Mouse (Mus musculus) kidney, postnatal 14 days (tissue): ENCODE measurements around the gene Lhx6.
"Not testable (repeated sequence)": the region's sequence is repeated elsewhere in the genome, so short reads cannot be mapped to it uniquely, and the experiment has no call there.

Source experiments
- DNase-seq: peaks from one replicate; pipeline ENCODE4 v3.0.0; 2022; ENCODE audit warnings: mixed read lengths

The Lhx6 gene

DNA sequence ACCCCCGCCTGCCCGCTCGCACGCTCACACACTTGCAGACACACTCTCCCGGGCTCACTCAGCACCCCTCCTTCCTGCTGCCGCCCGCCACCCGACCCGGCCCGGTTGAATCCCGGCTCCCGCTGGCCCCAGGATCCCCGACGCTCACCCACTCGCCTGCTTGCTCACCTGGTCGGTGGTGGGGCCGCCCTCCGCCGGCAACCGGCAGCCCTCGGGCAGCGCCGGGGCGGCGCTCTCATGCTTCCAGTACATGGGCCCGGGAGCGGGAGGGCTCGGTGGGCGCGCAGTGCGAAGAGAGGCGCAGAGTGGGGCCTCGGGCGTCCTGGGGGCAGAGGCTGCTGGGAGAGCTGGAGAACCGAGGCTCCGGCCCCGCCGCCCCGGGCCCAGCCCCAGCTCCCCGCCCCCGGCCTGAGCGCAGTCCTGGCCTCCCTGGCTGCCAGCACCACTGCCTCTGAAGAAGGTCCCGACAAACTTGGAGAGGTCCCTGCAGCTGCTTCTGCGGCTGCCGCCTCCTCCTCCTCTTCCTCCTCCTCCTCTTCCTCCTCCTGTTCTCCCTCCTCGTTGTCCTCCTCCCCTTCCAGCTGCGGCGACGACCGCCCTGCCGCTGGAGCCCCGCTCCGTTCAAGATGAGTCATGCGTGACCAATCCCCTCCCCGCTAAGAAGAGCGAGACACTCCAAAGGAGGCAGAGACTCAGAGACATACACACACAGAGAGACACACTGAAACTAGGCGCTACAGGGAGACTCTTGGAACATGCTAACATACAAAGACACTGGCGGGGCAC lies at the start of gene Lhx6:
Lhx6 (minus strand) TSS at position 453 of the 786 bp plus-strand sequence.
- DNase-seq, result no peak

DNA sequence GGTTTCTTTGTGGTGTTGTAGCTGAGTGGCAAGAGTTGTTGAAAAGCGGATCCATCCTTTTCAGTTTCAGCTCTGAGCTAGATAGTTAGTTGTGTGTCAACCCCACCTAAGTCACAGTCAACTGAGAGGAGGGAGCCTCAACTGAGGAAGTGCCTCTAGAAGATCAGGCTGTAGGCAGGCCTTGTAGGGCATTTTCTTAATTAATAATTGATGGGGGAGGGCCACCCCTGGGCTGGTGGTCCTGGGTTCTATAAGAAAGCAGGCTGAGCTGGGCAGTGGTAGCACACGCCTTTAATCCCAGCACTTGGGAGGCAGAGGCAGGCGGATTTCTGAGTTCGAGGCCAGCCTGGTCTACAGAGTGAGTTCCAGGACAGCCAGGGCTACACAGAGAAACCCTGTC lies 47.2 kb upstream of the Lhx6 start:
- not testable (repeated sequence) for DNase-seq

DNA sequence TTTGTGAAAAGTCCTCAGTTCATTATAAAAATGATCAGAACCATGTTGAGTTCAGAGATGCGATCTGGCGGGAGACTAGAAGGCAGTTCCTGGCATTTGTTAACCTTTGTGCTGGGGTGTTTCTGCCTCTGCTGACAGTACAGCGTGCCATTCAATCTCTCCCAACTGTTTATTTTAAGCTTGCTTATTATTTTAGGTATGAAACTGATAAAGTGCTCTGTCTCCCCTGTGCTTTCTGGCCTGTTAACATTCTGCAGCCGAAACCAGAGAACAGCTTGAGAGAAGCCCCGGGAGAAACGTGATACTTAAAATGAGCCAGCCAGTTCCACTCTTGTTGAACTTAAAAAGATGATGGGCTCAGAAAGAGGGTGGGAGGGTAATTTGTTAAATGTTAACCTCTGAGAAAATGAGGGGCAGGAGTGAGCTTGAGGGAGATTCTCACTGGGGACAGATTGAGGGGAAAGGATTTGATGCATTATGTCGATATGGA lies 43.7 kb upstream of the Lhx6 start:
- no peak for DNase-seq

DNA sequence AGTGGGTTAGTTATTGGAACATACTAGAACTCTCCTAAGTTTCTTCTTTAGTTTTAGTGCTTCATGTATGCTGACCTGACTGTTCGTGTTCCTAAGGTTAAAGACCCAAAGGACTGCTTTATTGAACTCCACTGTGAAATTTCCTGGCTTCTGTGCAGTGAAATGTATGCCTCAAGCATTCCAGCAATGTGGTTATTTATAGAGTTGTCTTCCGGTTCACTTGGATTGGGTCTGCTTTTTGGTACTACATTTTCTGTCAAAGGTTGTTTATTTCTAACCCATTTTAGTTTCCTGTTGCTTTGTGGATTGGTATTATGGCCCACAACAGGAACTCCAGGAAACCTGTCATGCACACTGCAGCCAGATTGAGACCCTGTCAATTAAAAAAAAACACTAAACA lies 33.9 kb upstream of the Lhx6 start:
- DNase-seq, result no peak

DNA sequence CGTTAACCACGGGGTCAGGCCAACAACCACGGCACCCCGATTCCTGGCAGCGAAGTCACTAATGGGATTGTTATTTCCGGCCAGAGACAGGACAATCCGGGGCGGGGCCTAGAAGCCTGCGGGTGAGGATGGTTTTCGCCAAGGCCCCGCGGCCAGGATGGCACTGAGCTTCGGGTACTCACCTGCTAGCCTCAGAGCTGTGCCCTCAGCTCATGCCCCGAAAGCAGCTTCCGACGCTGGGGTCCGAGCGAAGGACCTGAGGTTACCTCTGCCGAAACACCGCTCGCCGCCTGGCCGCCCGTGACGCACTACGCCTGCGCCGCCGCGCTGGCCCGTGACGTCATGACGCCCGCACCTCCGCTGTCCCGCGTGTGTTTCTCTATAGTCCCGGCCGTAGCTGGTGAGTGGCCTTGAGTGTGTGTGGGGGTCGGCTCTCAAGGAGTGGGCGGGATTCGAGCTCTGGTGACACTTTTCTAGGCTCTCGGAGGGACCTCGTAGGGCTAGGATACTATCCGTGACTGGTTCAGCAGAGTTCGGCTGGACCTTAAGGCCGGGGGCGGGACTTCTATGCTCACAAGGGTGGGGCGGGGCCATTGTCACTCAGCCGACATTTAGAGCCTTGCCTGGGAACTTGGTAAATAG lies 31.2 kb upstream of the Lhx6 start, which contains the start of the genes Mrrf and Rbm18:
Mrrf (plus strand) TSS at position 90 of the 642 bp plus-strand sequence.
Rbm18 (minus strand) TSS at position 474 of the 642 bp plus-strand sequence.
- peak; percentile 95 for DNase-seq

DNA sequence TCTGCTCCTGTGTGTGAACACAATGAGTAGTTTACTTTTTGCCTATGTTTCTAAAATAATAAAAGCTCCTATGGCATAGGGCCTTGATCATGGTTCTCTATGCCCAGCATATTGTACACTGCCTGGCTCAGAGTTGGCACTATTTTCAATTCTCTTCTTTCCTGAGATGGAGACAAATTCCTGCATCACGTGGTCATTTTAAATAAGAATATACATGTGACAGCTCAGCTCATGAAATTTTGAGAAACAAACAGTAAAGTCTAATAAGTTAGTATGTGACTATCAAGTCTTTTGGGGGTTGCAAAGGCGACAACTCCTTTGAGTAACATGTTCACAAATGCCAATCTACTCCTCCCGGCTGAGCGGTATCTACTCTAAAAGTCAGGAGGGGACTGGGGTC lies 30.7 kb upstream of the Lhx6 start:
- DNase-seq, result no peak

DNA sequence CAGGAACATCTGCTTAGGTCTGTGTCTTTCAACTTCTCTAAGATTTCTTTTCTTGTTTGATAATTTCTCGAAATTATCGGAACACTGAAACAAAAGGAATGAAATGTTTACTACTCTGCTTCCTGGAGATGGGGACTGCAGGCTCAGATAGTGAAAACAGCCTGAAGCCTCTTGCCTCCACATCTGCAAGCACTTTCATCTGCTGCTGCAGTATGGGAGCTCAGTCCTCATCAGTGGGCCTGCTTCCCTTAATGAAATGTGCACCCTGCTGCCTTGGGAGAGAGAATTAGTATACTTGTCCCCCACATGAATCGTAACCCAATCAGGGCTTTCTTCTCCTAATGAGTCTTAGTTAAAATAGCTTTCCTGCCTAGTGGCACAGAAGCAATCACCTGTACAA lies 23.8 kb upstream of the Lhx6 start:
- no peak for DNase-seq

DNA sequence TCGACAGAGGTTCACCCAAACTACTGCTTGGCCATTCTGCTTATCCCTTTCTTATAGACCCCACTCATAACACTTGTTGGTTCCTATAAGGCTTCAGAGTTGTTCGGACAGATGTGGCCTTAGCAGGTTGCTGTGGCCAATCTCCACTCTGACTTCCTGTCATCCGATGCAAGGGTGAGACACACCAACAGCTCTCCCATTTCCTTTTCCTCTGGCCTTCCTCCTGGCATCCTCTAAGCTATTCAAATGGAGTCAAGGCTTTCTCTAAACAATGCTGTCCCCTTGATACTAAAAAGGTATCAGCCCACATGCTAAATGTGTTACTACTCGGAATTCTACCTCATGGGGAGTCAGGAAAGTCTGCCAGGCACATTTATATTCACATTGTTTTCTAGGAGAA lies 22.8 kb upstream of the Lhx6 start:
- peak; percentile 26 for DNase-seq

DNA sequence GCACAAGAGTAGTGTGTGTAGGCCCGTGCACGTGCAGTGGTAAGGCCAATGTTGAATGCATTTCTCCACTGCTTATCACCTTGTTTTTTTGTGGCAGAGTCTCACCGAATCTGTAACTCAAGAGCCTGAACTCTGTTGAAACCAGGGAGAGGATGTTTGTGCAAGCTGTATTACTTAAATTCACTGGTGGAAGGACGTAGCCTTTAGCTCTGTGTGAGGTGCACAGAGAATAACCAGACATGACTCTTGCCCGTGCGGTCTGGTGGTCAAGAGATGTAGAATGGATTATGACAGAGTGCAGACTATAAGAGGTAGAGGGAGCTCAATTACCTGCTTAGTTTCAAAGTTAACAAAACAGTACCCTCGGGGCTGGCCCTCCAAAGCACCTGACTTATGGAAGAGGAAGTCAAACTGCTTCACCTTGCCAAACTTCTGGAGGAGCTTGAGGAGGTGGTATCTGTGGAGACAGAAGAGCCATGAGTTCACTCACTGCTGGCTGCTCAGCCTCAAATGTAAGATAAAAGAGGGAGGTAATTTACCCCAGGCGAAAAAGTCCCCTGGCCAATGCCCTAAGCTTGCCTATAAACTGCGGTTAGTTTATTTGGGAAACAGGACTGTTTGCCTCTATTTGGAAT lies 21.7 kb upstream of the Lhx6 start:
- DNase-seq, result no peak

DNA sequence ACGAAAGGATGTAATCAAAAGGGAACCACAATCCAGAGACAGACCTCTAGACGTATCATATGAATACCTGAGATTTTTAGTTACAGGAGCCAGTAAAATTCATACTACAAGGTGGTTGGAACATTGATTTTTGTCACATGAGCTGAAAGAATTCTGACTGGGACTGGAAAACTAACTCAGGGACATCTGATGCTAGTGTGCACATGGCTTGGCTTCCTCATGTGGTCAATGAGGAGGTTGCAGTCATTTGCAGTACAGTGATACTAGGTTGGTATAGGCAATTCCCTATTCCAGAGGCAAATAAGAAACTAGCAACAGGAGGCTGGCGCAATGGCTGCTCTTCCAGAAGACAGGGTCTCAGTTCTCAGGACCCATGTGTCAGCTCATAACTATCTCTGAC lies 7.4 kb upstream of the Lhx6 start:
- no peak for DNase-seq

DNA sequence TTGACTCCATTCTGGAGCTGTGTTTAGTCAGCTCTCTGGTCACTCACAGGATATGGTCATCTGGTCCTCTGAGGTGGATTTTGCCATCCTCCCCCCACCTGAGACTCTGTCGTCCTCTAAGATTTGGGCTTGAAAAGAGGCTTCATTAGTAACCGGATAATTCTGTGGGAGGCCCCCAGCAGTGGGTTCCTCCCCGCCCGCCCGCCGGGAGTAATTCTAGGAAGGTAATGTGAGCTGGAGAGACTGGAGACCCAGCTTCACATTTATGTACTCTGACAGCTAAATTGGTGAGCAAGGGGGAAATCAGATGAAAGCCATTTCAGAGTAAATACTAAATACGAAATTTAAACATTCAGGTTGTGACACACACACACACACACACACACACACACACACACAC lies 3.4 kb upstream of the Lhx6 start:
- no peak for DNase-seq

DNA sequence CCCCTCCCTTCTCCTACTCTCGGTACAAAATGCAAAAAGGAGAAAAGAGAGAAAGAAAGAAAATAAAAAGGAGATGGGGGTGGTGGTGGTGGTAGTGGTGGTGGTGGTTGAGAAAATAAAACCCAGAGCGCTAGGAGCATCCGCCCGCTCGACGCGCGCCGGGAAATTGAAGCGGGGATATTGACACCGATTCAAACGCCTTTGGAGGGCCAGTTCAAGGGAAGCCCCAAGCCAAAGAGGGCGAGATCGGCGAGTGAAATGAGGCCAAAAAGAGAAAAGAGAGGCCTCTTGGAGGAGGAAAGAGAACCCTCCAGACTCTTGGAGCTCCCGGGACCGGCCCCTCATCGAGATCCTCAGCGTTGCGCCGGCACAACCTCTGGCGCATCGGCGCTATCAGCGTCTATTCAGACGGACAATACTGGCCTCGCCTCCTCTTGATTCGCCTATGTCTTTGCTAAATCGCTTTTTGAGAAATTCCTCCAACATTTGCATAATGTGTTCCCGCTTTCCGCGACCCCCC lies 712 bp downstream of the Lhx6 start:
- no peak for DNase-seq

DNA sequence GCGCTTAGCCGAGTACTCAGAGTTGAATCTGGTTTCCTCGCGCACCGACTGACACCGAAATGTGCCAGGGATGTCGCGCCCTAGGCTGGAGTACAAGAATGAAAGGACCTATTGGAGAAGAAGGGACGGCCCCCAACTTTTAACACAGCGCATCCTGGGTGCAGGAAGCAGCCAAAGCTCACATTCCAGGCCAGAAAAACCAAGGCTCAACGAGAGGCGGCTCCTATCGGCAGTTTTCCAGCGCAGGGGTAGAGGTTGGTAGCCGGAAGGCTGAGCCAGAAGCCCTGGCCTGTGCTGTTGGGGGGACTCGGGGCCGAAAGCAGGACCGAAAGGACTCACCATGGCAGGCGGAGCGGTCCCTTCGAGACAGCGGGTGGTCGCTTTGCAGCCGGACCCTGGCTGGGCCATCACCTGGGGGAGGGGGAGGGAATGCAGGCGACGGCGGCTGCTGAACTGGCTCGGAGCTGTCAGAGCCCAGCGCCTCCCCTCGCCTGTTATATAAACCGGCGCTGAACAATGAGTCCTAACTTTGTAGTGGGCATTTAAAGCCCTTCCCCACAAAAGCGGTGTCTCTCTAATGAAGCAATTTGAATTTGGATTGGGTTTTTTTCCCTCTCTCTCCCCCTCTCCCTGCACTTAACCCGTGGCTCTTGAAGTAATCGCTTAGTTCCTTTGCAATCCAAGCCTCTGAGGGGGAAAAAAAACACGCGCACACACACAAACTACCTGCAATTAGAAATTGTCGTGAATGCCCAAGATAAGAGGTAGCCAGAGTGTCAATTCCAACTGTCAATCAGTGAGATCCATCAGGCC lies 1.4 kb downstream of the Lhx6 start:
- DNase-seq, result no peak

DNA sequence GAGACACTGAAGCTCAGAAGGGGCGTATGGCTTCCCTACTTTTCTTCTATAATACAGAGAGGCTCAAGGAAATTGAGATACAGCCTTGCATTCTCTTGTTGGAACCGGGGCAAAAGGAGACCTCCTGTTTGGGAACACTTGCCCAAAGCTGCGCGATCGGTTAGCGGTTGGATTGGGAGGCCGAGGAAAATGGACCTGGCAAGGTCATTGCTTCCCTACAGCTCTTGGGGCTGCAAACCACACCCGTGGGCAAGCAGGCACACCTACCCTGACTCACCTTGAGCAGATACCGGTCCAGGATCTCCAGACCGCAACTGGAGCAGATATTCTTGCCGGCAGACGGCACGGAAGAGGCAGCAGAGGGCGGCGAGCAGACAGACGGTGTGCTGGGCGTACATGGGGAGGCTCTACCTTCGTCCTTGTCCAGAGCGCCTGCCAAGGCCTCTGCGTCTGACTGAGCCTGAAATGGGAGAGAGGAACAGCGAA lies 2.1 kb downstream of the Lhx6 start:
- no peak for DNase-seq

DNA sequence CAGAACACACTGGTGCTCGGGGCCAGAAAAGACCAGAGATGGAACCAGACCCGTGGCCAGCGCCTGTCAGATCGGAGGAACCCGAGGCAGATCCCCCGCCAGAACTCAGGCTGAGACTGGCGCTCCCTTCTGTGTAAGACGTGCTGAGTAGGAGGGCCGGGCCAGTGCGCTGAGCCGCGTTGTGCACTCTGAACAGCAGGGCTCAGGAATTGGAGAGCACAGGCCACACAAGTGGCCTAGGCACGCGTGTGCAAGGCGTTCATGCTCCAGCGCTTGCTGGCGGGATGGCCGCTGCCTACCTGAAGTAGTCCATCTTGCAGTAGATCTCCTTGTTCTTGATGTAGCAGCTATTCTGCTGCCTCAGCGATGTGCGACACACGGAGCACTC lies 2.7 kb downstream of the Lhx6 start:
- no peak for DNase-seq

DNA sequence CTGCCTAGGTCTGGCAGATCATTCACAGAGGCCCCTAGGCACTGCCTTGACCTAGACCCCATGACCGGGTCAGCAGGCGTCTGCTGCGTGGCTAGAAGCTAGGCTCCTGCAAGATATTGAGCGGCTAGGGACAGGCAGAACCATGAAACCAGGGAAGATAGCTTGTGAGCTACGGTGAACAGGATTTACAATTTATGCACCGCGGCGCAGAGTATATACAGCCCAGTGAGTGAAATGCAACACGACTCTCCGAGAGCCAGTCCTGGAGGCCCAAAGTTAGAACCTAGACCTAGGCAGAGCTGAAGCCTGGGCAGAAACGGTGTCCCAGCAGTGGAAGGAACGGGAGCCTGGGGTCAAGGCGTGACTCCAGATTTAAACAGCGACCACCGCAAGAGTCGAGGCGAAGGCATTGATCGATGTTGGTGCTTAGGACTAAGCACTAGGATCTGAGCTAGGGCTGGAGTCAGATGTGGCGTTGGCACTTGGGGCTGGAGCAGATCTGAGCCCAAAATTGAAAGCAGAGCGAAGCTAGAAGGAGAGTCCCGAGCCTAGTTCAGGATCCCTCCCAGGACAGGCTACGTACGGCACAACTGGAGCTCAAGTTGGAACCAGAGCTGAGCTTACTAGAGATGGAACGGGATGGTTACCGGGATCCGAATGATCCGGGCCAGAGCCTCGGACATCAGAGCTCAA lies 3.2 kb downstream of the Lhx6 start:
- DNase-seq, result no peak

DNA sequence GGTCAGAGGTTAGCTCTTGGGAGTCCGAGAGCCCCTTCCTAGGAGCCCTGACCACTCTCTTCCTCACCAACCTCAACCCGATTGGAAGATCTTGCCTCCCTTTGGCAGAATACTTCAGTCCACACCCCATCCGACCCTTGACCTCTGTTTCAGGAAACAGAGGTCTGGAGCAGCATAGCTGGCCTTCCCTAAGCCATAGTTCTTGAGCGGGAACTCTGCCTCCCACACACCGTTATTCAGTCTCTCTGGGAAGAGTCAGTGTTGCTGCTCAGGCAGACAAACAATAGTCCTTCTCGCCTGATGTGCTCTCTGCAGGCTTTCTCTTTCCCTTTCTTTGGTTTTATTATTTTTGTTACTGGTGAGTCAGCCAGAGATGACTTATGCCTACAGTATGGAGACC lies 5.5 kb downstream of the Lhx6 start:
- DNase-seq, result no peak

DNA sequence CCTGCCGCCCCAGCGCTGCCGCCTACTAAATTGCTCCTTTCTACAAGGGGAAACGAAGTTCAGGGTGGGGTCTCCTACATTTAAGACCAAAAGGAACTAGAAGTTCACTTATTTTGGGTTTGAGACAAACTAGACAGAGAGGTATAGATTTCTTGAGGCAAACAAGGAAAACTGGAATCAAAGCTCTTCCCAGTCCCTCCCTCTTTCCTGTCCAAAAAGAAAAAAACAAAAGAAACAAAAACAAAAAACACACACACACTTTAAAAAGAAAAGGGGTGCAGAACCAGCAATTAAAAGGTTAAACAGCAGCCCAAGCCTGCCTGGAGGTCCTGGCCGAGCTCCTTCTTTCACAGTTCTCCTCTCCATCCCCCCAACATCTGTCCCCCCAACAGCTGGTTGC lies 7.2 kb downstream of the Lhx6 start:
- DNase-seq, result no peak

DNA sequence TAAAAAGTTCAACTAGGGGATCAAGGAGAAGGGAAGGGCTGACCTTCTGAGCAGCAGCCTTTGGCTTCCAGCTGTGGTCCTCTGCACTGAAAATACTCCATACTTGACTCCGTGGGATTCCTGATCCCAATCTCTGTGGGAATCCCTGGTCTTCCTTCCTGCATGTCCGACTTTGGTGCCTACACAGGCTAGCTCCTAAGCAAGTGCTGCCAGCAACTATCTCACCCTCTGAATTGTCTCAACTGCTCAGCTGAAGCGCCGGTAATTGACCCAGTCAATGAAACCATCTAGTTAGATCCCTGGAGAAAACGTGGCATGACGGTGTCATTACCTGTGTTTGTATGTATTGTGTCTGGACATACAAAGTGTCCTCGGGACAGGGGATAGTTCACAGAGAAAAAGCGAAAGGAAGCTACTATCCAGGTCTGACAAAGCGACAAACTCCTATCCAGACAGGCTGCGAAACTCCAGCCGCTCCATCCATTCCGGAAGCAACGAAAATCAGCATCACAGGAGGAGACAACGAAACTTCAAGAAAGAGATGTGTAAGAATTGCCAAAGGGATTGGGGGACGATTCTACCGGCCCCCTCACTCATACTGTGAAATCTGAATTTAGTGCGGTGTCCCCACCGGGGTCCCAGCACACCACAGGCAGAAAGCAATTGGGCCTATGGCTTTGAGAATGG lies 7.9 kb downstream of the Lhx6 start:
- no peak for DNase-seq

DNA sequence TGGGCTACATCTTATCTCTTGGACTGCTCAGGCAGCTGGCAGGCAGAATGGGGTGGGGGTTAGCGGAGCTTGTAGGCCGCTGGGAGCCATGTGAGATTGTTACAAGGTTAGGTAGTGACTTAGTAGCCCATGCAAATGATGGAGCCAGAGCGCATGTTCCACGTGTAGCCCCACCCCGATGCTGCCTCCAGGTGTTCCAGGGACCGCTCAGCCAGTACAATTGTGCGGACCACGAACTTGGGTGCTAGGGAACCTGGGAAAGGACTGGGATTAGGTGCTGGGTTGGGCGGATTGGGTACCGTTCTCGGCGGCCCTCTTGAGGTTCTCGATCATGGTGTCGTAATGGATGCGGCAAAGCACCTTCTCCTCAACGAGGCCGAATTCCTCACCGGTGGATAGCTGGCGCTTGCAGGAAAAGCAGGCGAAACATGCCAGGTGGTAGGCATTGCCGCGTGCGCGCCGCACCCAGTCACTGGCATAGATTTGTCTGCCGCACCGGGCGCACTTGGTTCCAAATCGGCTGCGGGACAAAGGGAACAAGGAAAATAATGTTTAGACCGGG lies 11.2 kb downstream of the Lhx6 start:
- DNase-seq, result no peak

DNA sequence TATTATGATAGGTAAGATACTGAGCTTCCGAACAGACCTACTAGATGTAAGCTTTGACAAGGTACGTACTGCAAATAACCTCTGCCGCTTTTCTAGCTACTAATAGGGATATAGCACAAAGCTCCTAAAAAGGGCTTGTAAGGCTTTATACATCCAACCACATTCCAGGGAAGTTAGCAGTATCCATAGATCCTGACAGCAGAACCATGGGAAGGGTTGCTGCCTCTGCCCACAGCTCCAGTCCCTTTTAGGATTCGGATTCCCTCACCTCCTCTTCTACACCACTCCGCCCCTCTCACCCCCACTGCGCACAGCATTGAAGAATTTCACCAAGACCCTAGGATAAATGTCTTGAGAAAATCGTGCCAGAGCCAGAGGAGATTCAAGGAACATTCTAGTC lies 11.9 kb downstream of the Lhx6 start:
- no peak for DNase-seq
